Mouse (Mus musculus): ENCODE results near the gene Kcnq2.

- TF ChIP-seq CTCF (IDR thresholded peaks at IDR 0.05; ENCODE audit: low read depth) (no peak), EP300 (IDR thresholded peaks at IDR 0.05; ENCODE audit: low read depth) (no peak)
Measured at GRCm38 (mm10) chr2:181119952-181120351, 15.1 kb downstream of the Kcnq2 start.

Data from heart, postnatal 0 days (tissue).